Mouse (Mus musculus): ENCODE measurements around the gene Gpld1.

Gene Gpld1

GRCm38 (mm10) chr13:24942512-24943282, at the start of gene Gpld1:
Gpld1 (plus strand) TSS chr13:24943152.
- DNase-seq (ENCODE audit: low spot score): no peak

DNA sequence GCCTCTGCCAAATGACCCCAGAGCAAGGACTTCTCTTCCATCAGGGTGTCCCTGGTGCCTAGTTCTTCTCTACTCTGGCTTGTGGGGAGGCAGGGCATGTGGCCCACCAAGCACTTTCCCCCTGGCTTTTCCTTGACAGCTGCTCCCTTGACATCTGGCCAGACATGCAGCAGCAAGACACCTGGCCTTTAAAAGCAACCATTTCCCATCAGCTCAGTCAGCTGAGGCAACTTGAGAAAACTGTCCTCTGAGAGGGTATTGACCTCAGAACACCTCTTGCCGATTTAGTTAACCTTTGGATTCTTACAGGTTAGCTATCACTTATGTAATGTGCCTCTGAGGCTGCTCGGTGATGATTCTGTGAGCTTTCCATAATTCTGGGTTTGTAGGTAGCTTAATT, 49.1 kb upstream of the Gpld1 start:
- no peak for DNase-seq (ENCODE audit: low spot score)

GRCm38 (mm10) chr13:24901916-24902315, 41.0 kb upstream of the Gpld1 start:
- no peak for DNase-seq (ENCODE audit: low spot score)

DNA sequence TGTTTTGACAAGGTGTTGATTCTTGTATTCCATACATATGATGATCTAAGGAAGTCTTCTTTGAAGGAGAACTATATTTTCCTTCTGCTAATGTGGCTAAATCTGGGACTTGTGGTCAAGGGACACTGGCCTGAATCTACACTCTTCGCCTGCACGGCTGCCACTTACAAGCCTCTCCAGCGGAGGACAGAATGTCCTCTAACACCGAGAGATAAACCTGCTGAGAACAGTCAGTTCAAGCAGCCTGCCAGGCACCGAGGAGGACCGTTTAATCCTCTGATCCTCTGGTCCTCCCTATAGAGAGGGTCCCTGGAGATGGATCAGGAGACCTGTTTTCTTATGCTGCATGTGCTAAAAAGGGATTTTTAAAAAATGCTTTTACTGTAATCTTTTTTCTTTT, 39.5 kb upstream of the Gpld1 start:
- DNase-seq (ENCODE audit: low spot score): no peak

GRCm38 (mm10) chr13:24905422-24905821, 37.5 kb upstream of the Gpld1 start:
- no peak for DNase-seq (ENCODE audit: low spot score)

DNA sequence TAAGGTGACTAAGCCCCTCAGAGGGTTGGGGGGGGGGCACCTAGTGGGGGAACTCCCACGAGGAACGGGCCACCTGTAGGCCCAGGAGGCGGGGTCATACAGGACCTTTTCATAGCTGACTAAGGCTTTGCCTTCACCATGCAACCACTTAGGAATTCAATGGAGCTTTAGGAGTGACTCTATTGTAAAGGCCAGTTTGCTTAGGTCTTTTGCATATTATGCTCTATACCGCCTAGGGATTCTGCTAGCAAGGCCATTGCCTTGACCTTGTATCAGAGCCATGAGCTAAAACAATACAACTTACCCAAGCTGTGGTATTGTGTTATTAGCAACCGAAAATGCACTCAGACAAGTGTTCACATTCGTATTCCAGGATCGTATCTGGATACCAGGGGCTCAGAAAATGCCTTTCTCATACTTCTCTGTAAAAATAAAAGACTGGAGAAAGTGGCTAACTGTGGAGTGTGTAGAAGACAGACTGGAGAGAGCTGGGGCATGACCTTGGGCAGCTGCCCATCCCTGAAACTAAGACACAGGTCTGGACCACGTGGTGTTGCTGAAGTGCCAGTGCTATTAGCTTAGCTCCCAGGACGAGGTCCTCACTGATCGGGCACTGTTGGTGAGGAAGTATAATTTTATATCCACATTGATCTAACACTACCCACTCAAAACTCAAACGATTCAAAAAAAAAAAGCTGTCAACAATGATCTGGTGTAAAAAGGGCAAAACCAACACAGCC, 36.0 kb upstream of the Gpld1 start:
- no peak for DNase-seq (ENCODE audit: low spot score)

DNA sequence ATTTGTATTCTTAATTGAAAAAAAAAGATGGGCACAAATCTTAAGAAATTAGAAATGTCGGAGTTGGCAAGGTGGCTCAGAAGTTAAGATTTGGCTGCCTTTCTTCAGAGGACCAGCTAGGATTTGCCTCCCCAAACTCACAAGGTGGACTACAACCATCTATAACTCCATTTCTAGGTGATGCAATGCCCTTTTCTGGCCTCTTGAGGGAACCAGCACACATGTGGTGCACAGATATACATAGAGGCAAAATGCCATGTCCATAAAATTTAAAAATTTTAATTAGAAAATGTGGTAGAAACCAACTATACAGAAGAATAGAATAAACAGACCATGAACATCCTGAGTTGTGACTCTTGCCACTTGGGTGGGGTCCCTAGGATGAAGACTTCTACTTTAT, 33.8 kb upstream of the Gpld1 start:
- DNase-seq (ENCODE audit: low spot score): no peak

DNA sequence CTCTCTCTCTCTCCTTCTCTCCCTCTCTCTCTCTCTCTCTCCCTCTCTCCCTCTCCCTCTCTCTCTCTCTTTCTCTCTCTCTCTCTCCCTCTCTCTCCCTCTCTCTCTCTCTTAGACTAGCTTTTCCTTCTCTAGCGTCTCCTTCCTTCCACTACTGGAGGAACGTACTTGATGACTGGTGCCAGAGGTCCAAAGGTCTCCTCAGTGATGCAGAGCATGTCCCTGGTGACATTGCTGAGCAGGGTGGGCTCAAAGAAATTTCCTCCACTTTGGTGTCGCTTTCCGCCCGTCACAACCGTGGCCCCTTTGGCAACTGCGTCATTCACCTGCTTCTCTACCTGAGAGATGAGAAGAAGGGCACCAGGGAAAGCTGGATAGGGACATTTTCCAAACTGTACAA, 29.4 kb upstream of the Gpld1 start:
- no peak for DNase-seq (ENCODE audit: low spot score)

- DNase-seq (ENCODE audit: low spot score): no peak
Measured at GRCm38 (mm10) chr13:24914915-24915314, 28.0 kb upstream of the Gpld1 start.

- DNase-seq (ENCODE audit: low spot score): no peak
Measured at GRCm38 (mm10) chr13:24915831-24916230, 27.1 kb upstream of the Gpld1 start.

- no peak for DNase-seq (ENCODE audit: low spot score)
Measured at GRCm38 (mm10) chr13:24920333-24920977, 22.5 kb upstream of the Gpld1 start.

- DNase-seq (ENCODE audit: low spot score): no peak
Measured at GRCm38 (mm10) chr13:24921281-24921680, 21.7 kb upstream of the Gpld1 start.

- DNase-seq (ENCODE audit: low spot score): no peak
Measured at GRCm38 (mm10) chr13:24923991-24924390, 19.0 kb upstream of the Gpld1 start.

DNA sequence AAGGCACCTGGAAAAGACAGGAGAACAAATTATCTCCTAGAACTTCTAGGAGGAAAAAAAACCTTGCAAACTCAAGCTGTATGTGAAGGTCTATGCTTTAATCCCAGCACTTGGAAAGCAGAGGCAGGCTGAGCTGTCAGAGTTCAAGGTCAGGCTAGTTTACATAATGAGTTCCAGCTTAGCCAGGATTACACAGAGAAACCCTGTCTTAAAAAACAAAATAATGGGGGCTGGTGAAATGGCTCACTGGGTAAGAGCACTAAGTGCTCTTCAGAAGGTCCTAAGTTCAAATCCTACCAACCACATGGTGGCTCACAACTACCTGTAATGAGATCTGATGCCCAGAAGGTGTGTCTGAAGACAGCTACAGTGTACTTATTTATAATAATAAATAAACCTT, 12.4 kb upstream of the Gpld1 start:
- DNase-seq (ENCODE audit: low spot score): no peak

- no peak for DNase-seq (ENCODE audit: low spot score)
Measured at GRCm38 (mm10) chr13:24933199-24933598, 9.8 kb upstream of the Gpld1 start.

- no peak for DNase-seq (ENCODE audit: low spot score)
Measured at GRCm38 (mm10) chr13:24936772-24937107, 6.2 kb upstream of the Gpld1 start.

DNA sequence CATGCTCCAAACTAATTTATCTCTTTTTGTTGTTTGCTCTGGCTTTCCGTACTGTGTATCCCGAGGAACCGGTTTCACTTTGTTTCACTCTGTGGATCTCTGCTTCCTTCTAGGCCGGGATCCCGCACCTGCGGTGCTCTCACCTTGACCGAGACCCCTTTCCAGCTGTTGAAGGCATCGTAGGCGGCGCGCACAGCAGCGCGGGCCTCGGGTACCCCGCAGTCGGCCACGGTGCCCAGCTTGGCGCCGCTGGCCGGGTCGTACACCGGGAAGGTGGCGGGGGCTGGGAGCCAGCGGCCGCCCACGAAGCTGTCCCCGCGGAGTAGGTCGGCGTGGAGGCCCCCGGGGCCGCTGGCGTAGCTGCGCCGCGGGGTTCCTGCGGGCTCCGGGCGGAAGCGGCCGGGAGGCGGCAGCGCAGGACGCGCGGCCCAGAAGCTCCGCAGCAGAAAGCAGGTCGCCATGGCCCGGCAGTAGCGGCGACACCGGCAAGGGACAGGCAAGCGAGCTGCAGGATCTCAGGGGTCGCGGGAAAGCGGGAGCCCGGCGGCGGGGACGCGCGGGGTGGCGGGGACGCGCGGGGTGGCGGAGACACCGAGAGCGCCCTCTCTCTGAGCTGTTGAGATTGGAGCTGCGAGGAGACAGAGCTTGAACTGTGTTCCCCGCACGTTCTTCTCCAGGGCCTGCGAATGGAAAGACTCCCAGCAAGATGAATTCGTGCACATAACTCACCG, 5.7 kb upstream of the Gpld1 start, which contains the start of gene Aldh5a1:
Gene Aldh5a1, minus strand, starts transcription at position 554 of the 731 bp plus-strand sequence.
- peak; percentile 52 for DNase-seq (ENCODE audit: low spot score)

DNA sequence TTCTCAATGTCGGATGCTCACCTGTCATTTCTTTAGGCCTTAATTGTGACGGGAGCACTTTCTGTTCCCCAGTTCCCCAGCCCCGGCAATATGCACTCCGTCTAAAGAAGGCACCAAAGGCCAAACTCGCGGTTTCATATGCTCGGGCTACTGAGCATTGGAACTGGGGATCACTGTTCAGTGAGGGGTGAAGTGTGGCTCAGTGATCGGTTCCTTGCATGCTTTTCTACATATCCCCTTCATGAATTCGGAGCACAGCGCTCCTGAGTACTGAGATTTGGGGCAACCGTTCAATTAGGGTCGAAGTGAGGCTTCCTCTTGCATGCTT, 5.1 kb upstream of the Gpld1 start:
- no peak for DNase-seq (ENCODE audit: low spot score)

GRCm38 (mm10) chr13:24938683-24939082, 4.3 kb upstream of the Gpld1 start:
- peak; percentile 70 for DNase-seq (ENCODE audit: low spot score)

DNA sequence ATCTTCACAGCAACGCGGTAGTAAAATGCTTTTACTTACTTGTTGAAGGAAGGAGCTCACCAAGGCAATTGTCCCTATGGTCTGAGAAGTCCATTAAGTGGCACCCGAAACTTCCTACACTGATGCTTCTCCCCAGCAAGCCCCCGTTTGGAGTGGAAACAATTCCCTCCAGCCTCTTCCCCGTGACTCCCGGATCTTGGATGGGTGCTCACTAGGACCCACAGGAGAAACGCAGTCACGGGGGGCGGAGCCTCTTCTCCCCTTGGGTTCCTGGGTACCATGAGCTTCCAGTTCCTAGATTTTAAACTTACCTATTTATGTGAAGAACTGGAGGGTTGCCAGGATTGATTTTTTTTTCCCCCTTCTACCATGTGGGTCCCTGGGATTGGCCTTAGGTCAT, 3.5 kb upstream of the Gpld1 start:
- no peak for DNase-seq (ENCODE audit: low spot score)

DNA sequence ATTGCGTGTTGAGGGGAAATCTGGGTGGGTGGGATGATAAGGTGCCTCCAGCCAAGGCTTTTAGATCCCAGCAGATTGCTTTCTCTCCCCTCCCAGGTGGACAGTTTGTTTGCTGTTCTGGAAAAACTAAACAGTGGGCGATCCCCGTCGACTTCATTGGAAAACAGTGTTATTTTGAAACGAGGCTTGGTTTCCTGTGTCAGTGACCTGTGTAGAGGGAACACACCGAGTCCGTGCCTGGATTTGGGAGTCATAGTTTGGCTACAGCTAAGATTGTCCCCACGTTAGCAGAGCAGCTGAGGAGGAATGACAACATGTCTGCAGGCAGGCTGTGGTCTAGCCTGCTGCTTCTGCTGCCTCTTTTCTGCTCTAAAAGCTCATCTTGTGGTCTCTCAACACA, 351 bp downstream of the Gpld1 start:
- no peak for DNase-seq (ENCODE audit: low spot score)

GRCm38 (mm10) chr13:24945567-24945966, 2.6 kb downstream of the Gpld1 start:
- no peak for DNase-seq (ENCODE audit: low spot score)

DNA sequence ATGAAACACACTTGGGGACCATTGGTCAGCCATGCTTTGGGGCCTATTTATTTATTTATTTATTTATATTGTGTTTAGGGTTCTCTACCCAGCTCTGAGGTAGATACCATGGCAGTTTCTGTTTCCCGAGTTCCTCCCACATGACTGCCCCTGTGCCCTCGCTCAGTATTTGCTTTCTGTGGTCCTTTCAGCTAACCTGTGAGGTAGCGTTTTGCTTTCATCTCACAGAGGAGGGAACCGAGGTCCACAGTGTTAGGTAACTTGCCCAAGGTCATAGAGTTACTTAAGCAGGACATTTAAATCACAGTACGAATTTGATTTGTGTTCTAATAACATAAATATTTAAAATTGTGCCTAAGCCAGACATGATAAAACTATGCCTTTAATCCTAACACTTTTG, 4.2 kb downstream of the Gpld1 start:
- no peak for DNase-seq (ENCODE audit: low spot score)

Data from left cerebral cortex, adult 11 months (tissue).